Mouse (Mus musculus): ENCODE results near the gene Cryz. TPM values are rescaled to one million over a fixed set of nuclear protein-coding genes. Genes with fewer than 3 reads are reported as not detected.
A peak's percentile ranks its signal among the peaks of the same experiment; 100 is the strongest.

Gene Cryz
- total and polyA plus RNA-seq, 3 experiments: 3.4 to 23.8 (median 11.9) TPM

DNA sequence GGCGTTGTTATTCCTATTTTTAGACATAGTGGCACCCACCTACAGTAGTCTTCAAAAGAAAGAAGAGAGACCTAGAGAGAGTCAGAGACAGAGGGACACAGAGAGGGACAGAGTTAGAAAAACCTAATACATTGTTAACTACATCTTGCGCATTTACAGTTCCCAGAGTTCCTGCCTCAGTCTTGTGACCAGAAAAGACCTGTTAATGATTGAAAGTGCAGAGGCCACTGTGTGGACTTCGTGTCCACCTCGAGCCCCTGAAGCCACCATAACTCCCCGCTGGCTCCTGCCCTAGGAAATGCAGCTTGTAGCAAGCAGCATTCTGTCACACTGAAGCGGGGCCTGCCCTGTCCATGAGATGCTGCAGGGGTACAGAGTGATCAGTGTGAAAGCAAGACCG, 1.1 kb downstream of the Cryz start:
- Histone ChIP-seq H3K4me3 (ENCODE audit: low read depth, low read length) (peak overlapping the region; percentile 100), H3K4me1 (ENCODE audit: insufficient read depth, low read depth, low read length) (peaks cover 14% of the 10 kb centered on the region), H3K9me3 (replicated peaks) (no peaks in the 10 kb centered on the region), H3K27me3 (ENCODE audit: insufficient read depth, low read length) (no peaks in the 10 kb centered on the region), H3K36me3 (replicated peaks) (peaks cover 26% of the 10 kb centered on the region)
- ATAC-seq (ENCODE audit: extremely low read depth, insufficient number of reproducible peaks, low FRiP score, poor library complexity, severe bottlenecking) (no peak), DNase-seq (ENCODE audit: low spot score) (peak; percentile 1)
- TF ChIP-seq POLR2AphosphoS5 (IDR thresholded peaks at IDR 0.05; ENCODE audit: insufficient replicate concordance, low read depth, low read length) (no peak), CTCF (IDR thresholded peaks at IDR 0.05; ENCODE audit: low read depth, low read length) (no peak), GATA1 (IDR thresholded peaks at IDR 0.05; ENCODE audit: borderline replicate concordance, low read length) (no peak), GATA2 (IDR thresholded peaks at IDR 0.05; ENCODE audit: borderline replicate concordance, low read depth, low read length) (no peak), TAL1 (conservative IDR thresholded peaks at IDR 0.05; ENCODE audit: low read depth, low read length) (no peak)

DNA sequence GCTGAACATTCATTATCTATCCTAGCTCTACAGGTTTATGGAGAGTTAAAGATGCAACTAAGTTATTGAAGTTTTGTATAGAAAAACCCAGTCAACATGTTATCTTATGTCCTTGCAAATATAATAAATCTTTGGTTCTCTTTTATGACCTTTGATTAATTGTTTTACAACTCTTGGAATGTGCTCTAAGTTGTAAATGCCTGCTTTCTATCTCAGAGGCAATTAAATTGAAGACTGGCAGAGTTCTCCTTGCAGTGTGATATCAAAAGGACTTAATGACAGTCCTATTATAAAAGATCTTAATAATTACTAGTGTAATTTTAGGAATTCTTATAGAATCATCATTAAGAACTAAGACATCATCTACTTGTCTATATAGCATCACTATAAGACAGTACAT, 5.6 kb downstream of the Cryz start:
- Histone ChIP-seq H3K4me1 (ENCODE audit: insufficient read depth, low read depth, low read length) (peaks cover 6% of the 10 kb centered on the region), H3K9me3 (replicated peaks) (no peaks in the 10 kb centered on the region), H3K36me3 (replicated peaks) (peaks cover 23% of the 10 kb centered on the region), H3K4me3 (ENCODE audit: low read depth, low read length) (no peak overlapping the region), H3K27me3 (ENCODE audit: insufficient read depth, low read length) (no peaks in the 10 kb centered on the region)
- ATAC-seq (ENCODE audit: extremely low read depth, insufficient number of reproducible peaks, low FRiP score, poor library complexity, severe bottlenecking): no peak
- DNase-seq (ENCODE audit: low spot score): no peak
- no peak for TF ChIP-seq GATA1 (IDR thresholded peaks at IDR 0.05; ENCODE audit: borderline replicate concordance, low read length)
- TF ChIP-seq CTCF (IDR thresholded peaks at IDR 0.05; ENCODE audit: low read depth, low read length): no peak
- no peak for TF ChIP-seq POLR2AphosphoS5 (IDR thresholded peaks at IDR 0.05; ENCODE audit: insufficient replicate concordance, low read depth, low read length)
- TF ChIP-seq TAL1 (conservative IDR thresholded peaks at IDR 0.05; ENCODE audit: low read depth, low read length): no peak
- no peak for TF ChIP-seq GATA2 (IDR thresholded peaks at IDR 0.05; ENCODE audit: borderline replicate concordance, low read depth, low read length)

DNA sequence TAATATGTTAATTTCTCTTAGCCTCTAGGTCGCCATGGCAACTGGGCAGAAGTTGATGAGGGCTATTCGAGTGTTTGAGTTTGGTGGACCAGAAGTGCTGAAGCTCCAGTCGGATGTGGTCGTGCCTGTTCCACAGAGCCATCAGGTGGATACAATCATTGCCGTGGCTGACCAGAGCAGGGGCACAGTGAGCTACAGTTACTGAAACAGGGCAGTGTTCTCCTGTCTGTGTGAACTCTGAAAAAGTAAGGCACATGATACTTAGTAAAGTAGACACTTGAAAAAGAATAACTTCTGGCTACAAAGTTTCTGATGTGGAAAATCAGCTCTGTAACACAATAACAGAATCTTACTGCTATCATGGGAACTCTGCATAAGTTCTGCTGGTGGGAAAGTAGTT, 8.4 kb downstream of the Cryz start:
- no peak for DNase-seq (ENCODE audit: low spot score)
- H3K9me3 ChIP-seq (replicated peaks): no peaks in the 10 kb centered on the region
- peaks cover 33% of the 10 kb centered on the region for H3K36me3 ChIP-seq (replicated peaks)
- no peaks in the 10 kb centered on the region for H3K27me3 ChIP-seq (ENCODE audit: insufficient read depth, low read length)
- no peak for ATAC-seq (ENCODE audit: extremely low read depth, insufficient number of reproducible peaks, low FRiP score, poor library complexity, severe bottlenecking)
- TF ChIP-seq POLR2AphosphoS5 (IDR thresholded peaks at IDR 0.05; ENCODE audit: insufficient replicate concordance, low read depth, low read length) (no peak), TAL1 (conservative IDR thresholded peaks at IDR 0.05; ENCODE audit: low read depth, low read length) (no peak), GATA1 (IDR thresholded peaks at IDR 0.05; ENCODE audit: borderline replicate concordance, low read length) (no peak), GATA2 (IDR thresholded peaks at IDR 0.05; ENCODE audit: borderline replicate concordance, low read depth, low read length) (no peak)
- no peak overlapping the region for H3K4me3 ChIP-seq (ENCODE audit: low read depth, low read length)
- H3K4me1 ChIP-seq (ENCODE audit: insufficient read depth, low read depth, low read length): no peaks in the 10 kb centered on the region

DNA sequence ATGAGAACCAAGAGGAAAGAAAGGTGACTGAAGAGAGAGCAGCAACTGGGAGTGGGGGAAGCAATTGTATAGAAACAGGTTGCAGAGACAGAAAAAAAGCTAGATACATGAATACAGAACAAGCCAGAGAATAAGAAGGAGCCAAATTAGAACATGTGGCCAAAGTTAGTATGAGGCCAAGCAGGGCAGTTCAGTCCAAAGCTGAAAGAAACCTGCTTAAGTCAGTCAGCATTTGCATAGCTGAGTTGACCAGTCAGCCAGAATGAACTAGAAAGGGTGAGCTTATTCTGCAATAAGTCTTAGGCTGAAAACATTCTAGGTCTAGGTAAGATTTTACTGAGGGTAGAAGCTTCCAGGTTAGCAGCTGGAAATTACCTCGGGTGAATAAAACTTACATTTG, 11.4 kb downstream of the Cryz start:
- no peak for DNase-seq (ENCODE audit: low spot score)

DNA sequence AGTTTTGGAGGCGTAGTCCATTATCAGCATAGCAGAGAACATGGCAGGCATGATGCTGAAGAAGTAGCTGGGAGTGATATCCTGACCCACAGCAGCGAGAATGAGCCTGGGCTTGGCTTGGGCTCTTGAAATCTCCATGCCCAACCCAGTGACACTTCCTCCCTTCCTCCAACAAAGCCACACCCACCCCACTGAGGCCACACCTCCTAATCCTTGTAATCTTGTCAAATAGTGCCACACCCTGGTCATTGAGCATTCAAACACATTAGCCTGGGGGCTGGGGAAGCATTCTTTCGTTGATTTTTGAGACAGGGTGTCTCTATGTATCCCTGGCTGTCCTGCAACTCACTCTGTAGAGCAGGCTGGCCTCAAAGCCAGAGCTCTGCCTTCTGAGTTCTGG, 15.4 kb downstream of the Cryz start:
- no peaks in the 10 kb centered on the region for H3K27me3 ChIP-seq (ENCODE audit: insufficient read depth, low read length)
- H3K4me3 ChIP-seq (ENCODE audit: low read depth, low read length): no peak overlapping the region
- H3K9me3 ChIP-seq (replicated peaks): no peaks in the 10 kb centered on the region
- peaks cover 69% of the 10 kb centered on the region for H3K36me3 ChIP-seq (replicated peaks)
- no peak for TF ChIP-seq CTCF (IDR thresholded peaks at IDR 0.05; ENCODE audit: low read depth, low read length)
- DNase-seq (ENCODE audit: low spot score) (no peak), ATAC-seq (ENCODE audit: extremely low read depth, insufficient number of reproducible peaks, low FRiP score, poor library complexity, severe bottlenecking) (peak; percentile 65; the same call in 1 of the 2 replicates)
- H3K4me1 ChIP-seq (ENCODE audit: insufficient read depth, low read depth, low read length): no peaks in the 10 kb centered on the region

More for the DNA sequence above, 11.4 kb downstream of the Cryz start:
- Histone ChIP-seq H3K4me1 (ENCODE audit: insufficient read depth, low read depth, low read length) (no peaks in the 10 kb centered on the region), H3K4me3 (ENCODE audit: low read depth, low read length) (no peak overlapping the region), H3K36me3 (replicated peaks) (peaks cover 54% of the 10 kb centered on the region), H3K9me3 (replicated peaks) (no peaks in the 10 kb centered on the region), H3K27me3 (ENCODE audit: insufficient read depth, low read length) (no peaks in the 10 kb centered on the region)
- ATAC-seq (ENCODE audit: extremely low read depth, insufficient number of reproducible peaks, low FRiP score, poor library complexity, severe bottlenecking): no peak
- TF ChIP-seq TAL1 (conservative IDR thresholded peaks at IDR 0.05; ENCODE audit: low read depth, low read length) (no peak), POLR2AphosphoS5 (IDR thresholded peaks at IDR 0.05; ENCODE audit: insufficient replicate concordance, low read depth, low read length) (no peak), GATA1 (IDR thresholded peaks at IDR 0.05; ENCODE audit: borderline replicate concordance, low read length) (no peak), GATA2 (IDR thresholded peaks at IDR 0.05; ENCODE audit: borderline replicate concordance, low read depth, low read length) (no peak), CTCF (IDR thresholded peaks at IDR 0.05; ENCODE audit: low read depth, low read length) (no peak)

DNA sequence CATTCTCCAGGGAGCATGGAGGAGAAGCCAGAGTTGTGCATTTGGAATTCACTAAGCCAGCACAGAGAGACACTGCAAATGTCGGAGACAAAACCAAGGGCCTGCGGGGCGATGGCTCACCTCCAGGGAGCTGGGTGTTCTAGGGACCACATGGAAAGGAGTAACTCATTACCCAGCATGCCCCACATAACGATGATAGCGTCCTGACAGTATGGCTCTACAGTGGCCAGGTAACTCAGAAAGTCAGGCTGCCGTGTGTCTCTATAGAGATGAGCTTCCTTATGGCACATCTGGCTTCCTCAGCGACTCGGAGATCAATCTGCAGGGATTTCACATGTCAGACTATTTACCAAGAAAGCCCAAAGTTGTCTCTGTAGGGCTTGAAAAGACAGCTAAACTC, 18.3 kb downstream of the Cryz start:
- H3K36me3 ChIP-seq (replicated peaks): peaks cover 79% of the 10 kb centered on the region
- TF ChIP-seq TAL1 (conservative IDR thresholded peaks at IDR 0.05; ENCODE audit: low read depth, low read length): no peak
- no peak for TF ChIP-seq CTCF (IDR thresholded peaks at IDR 0.05; ENCODE audit: low read depth, low read length)
- TF ChIP-seq POLR2AphosphoS5 (IDR thresholded peaks at IDR 0.05; ENCODE audit: insufficient replicate concordance, low read depth, low read length): no peak
- TF ChIP-seq GATA1 (IDR thresholded peaks at IDR 0.05; ENCODE audit: borderline replicate concordance, low read length): no peak
- no peak for TF ChIP-seq GATA2 (IDR thresholded peaks at IDR 0.05; ENCODE audit: borderline replicate concordance, low read depth, low read length)
- no peaks in the 10 kb centered on the region for H3K9me3 ChIP-seq (replicated peaks)
- ATAC-seq (ENCODE audit: extremely low read depth, insufficient number of reproducible peaks, low FRiP score, poor library complexity, severe bottlenecking) (no peak), DNase-seq (ENCODE audit: low spot score) (no peak)
- H3K4me3 ChIP-seq (ENCODE audit: low read depth, low read length): no peak overlapping the region
- H3K27me3 ChIP-seq (ENCODE audit: insufficient read depth, low read length): no peaks in the 10 kb centered on the region
- H3K4me1 ChIP-seq (ENCODE audit: insufficient read depth, low read depth, low read length): no peaks in the 10 kb centered on the region

DNA sequence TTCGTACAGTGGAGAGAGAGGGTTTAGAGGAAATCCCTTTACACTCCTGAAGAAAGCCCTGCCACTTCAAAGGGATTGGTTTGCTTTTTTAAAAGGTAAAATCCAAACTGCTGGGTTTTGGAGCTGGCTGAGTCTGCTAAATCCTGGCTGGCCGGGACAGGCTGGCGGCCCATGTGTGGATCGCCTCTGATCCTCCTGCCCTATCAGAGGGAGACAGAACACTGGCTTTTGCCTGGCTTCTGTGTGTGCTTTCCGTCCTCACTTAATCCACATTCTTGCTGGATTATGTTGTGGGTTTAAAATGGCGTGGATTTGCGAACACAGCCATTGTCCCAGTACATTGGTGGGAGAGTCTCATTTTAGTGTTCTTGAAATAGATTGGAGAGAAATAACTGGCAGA, 18.8 kb downstream of the Cryz start:
- no peak for TF ChIP-seq POLR2AphosphoS5 (IDR thresholded peaks at IDR 0.05; ENCODE audit: insufficient replicate concordance, low read depth, low read length)
- TF ChIP-seq CTCF (IDR thresholded peaks at IDR 0.05; ENCODE audit: low read depth, low read length): no peak
- no peak for TF ChIP-seq TAL1 (conservative IDR thresholded peaks at IDR 0.05; ENCODE audit: low read depth, low read length)
- DNase-seq (ENCODE audit: low spot score): no peak
- Histone ChIP-seq H3K36me3 (replicated peaks) (peaks cover 84% of the 10 kb centered on the region), H3K4me3 (ENCODE audit: low read depth, low read length) (no peak overlapping the region), H3K9me3 (replicated peaks) (no peaks in the 10 kb centered on the region), H3K27me3 (ENCODE audit: insufficient read depth, low read length) (no peaks in the 10 kb centered on the region), H3K4me1 (ENCODE audit: insufficient read depth, low read depth, low read length) (no peaks in the 10 kb centered on the region)
- no peak for ATAC-seq (ENCODE audit: extremely low read depth, insufficient number of reproducible peaks, low FRiP score, poor library complexity, severe bottlenecking)

Measured in G1E (cell line).